Mouse (Mus musculus) left cerebral cortex, adult 2 months (tissue): ENCODE measurements around the gene Atp5g2. TPM values are rescaled to one million over a fixed set of nuclear protein-coding genes. Genes with fewer than 3 reads are reported as not detected.
A peak's percentile ranks its signal among the peaks of the same experiment; 100 is the strongest.
"Not testable (repeated sequence)": the region's sequence is repeated elsewhere in the genome, so short reads cannot be mapped to it uniquely, and the experiment has no call there.

Experiments
- DNase-seq, 2 experiments: peaks; one replicate each; pipeline ENCODE4 v3.0.0; 2021 to 2022; ENCODE audit warnings: low spot score in 2 of 2, mixed read lengths in 1 of 2; ENCODE audit errors: extremely low spot score in 1 of 2
- H3K27ac ChIP-seq: fragments of 200-600 bp; 2 replicates; pipeline ENCODE4 v1.8.1; 2022
- H3K4me3 ChIP-seq: fragments of 200-600 bp; 2 replicates; pipeline ENCODE4 v1.8.1; 2022
- CTCF ChIP-seq: fragments of 200-600 bp; IDR thresholded peaks from 2 replicates; pipeline ENCODE4 v1.8.1; 2022; ENCODE audit warnings: antibody characterized with exemption, mild to moderate bottlenecking, moderate library complexity
- intact Hi-C: fragments of 180-260 bp; cut with DNase I; formaldehyde crosslinking; loops from one replicate; pipeline ENCODE4 v1.15.1; 2025
- total RNA-seq, 2 experiments: library from RNA; stranded (reverse); gene quantifications; 2 replicates each; pipeline ENCODE4 v1.2.3; 2021

Gene Atp5g2
- total RNA-seq, 2 experiments from 2014 or later, result 11.1 to 14.8 TPM

DNA sequence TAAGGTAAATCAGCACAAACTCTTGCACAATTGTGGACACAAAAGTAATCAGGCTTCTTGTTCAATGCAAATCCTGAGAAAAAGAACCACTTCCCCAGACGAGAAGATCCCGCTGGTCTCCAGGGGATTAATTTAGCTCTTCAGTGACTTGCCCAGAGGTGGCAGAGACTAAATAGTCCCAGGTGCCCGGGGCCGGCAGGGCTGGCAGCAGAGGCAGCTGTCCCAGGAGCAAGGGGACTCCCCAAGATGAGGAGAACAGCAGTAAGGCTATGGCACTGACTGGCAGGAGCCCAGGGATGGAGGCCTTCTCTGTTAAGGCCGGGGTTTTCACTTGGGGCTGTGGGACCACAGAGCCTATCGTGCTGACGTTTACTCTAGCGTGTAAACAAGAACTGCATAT is 8.3 kb downstream of the Atp5g2 start:
- no peak for TF ChIP-seq CTCF
- H3K4me3 ChIP-seq, result no peak overlapping the region
- no peak for DNase-seq
- intact Hi-C loops, result no loop called here
- no peak overlapping the region for H3K27ac ChIP-seq

- intact Hi-C loops, result not testable (repeated sequence)
Measured at GRCm38 (mm10) chr15:102662601-102663000, 9.6 kb downstream of the Atp5g2 start.

GRCm38 (mm10) chr15:102657926-102658381 is 14.2 kb downstream of the Atp5g2 start:
- DNase-seq, result no peak
- no peak for TF ChIP-seq CTCF
- intact Hi-C loops, result no loop called here
- Histone ChIP-seq H3K4me3 (no peak overlapping the region), H3K27ac (peak overlapping the region; percentile 76)

More at GRCm38 (mm10) chr15:102662601-102663000, 9.6 kb downstream of the Atp5g2 start:
- H3K27ac ChIP-seq, DNase-seq, H3K4me3 ChIP-seq: not testable (repeated sequence)

GRCm38 (mm10) chr15:102656658-102657057 is 15.5 kb downstream of the Atp5g2 start:
- intact Hi-C loops, result no loop called here
- Histone ChIP-seq H3K4me3 (no peak overlapping the region), H3K27ac (peak overlapping the region; percentile 76)
- no peak for DNase-seq
- no peak for TF ChIP-seq CTCF

DNA sequence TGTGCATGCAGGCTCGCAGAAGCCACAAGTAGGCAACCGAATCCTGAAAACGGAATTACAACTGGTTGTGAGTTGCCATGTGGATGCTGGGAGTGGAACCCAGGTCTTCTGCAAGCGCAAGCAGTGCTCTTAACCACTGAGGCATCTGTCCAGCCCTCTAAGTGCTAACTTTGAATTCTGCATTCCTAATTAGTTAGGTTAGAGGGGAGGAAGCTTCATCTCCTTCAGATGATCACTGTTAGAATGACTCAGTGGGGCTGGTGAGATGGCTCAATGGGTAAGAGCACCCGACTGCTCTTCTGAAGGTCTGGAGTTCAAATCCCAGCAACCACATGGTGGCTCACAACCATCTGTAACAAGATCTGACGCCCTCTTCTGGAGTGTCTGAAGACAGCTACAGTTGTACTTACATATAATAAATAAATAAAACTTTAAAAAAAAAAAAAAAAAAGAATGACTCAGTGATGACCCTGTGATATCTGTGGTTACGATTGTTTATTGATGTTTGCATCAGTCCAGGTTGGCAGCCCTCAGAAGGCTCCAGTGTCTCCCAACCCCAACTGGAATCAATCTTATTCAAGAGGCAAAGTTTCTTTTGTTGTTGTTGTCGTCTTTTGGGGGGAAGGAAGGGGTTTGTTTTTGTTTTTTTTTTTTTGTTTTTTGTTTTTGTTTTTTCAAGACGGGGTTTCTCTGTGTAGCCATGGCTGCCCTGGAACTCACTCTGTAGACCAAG is 20.1 kb downstream of the Atp5g2 start:
- DNase-seq, H3K4me3 ChIP-seq, H3K27ac ChIP-seq, intact Hi-C loops: not testable (repeated sequence)

DNA sequence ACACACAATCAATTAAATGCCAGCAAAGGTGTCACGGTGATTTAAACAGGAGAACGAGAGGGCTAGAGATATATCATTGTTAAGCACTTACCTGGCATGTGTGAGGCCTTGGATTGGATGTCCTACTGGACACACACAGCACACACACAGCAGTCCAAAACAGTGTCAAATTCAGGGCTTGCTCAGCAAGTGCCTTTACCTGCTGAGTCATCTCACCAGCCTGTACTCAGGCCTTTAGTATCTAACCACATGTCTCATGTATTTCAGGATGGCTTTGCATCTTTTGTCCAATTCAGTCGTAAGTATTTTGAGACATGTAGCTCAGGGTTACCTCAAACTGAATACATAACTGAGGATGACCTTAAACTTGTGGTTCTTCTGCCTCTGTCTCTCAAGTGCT is 21.0 kb downstream of the Atp5g2 start:
- Histone ChIP-seq H3K4me3 (no peak overlapping the region), H3K27ac (no peak overlapping the region)
- intact Hi-C loops, result no loop called here
- DNase-seq, result no peak
- no peak for TF ChIP-seq CTCF

DNA sequence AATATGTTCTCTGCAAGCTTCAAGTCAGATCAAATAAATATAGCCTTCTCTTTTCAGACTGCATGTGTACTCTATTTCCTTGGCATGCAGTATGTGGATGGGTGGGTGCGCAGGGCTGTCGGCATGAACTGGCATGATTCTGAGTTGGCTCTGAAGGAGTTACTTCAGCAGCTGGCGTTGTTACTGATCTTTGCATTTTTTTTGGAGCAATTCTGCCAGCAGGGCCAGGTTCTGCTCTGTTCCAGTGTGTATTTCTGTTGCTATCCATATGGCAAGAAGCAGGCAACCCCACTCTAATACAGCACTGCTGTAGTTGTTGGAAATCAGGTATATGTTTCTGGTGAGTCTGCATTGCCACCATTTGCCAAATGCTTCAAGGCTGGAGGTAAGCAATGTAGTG is 36.3 kb downstream of the Atp5g2 start:
- Histone ChIP-seq H3K27ac (peak overlapping the region; percentile 72), H3K4me3 (no peak overlapping the region)
- DNase-seq, result peak; percentile 29 to 39
- intact Hi-C loops, result no loop called here
- no peak for TF ChIP-seq CTCF

DNA sequence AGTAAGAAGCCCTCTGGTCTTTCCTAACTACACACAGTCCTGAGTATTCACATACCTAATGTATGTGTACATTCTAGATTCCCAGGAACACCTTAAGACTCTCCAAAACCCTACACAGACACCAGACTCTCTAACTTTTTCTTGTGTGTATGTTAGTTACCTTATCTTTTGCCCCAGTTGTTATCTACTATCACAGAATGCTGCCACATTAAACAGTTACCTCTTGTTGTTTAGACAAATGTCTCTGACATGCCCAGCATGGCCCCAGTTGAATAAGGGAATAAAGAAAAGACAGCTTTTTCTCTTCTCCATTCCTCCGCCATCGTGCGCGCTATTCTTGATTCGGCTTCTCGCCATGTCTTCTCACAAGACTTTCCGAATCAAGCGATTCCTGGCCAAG is 37.5 kb downstream of the Atp5g2 start:
- intact Hi-C loops, result no loop called here
- DNase-seq, result no peak
- Histone ChIP-seq H3K27ac (peak overlapping the region; percentile 11; the same call in 1 of the 2 replicates), H3K4me3 (no peak overlapping the region)
- TF ChIP-seq CTCF, result no peak

DNA sequence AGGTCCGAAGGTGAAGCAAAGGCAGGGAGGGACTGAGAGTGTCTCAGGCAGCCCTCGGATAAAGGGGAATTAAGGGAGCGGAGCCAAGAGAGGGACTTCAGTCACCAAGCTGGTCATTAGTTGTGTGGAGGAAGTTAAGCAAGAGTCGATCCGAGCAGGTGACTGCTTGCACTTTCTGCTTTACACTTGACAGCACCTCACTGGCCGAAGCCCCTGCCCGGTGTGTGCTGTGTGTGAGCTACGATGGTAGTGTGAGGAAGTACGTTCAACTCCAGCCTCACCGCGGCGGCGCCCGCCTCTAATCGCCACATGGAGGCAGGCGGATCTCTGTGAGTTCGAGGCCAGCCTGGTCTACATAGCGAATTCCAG is 46.5 kb downstream of the Atp5g2 start:
- intact Hi-C loops, result loop anchor here (2.0 kb wide), 1 partner anchor 45 kb away; no protein-coding TSS in a partner anchor
- H3K4me3 ChIP-seq, result peak overlapping the region; percentile 93
- TF ChIP-seq CTCF, result no peak
- DNase-seq, result no peak
- H3K27ac ChIP-seq, result peak overlapping the region; percentile 97

GRCm38 (mm10) chr15:102624970-102625686 is 47.0 kb downstream of the Atp5g2 start, which contains the start of the genes Gm28047 and Atf7:
Gene Gm28047 (minus strand): TSS chr15:102625067.
Gene Atf7 (minus strand): TSS chr15:102625464.
- TF ChIP-seq CTCF, result no peak
- H3K4me3 ChIP-seq, result peak within 1 kb of the TSS; percentile 93
- intact Hi-C loops, result loop anchor here (2.0 kb wide), 1 partner anchor 46 kb away; no protein-coding TSS in a partner anchor
- DNase-seq, result peak; percentile 98
- peak within 1 kb of the TSS; percentile 97 for H3K27ac ChIP-seq

GRCm38 (mm10) chr15:102624291-102624969 is 47.7 kb downstream of the Atp5g2 start:
- DNase-seq, result no peak
- peak overlapping the region; percentile 93 for H3K4me3 ChIP-seq
- no peak for TF ChIP-seq CTCF
- intact Hi-C loops, result loop anchor here (2.0 kb wide), 1 partner anchor 46 kb away; no protein-coding TSS in a partner anchor
- H3K27ac ChIP-seq, result peak overlapping the region; percentile 97

- TF ChIP-seq CTCF, result no peak
- intact Hi-C loops, result no loop called here
- no peak overlapping the region for H3K4me3 ChIP-seq
- no peak for DNase-seq
- no peak overlapping the region for H3K27ac ChIP-seq
Measured at GRCm38 (mm10) chr15:102623121-102623520, 49.0 kb downstream of the Atp5g2 start.
